ENCODE assay signal across 8 mouse cellular contexts in genomic region chr13:37482589-37482988, GRCm38 (mm10).
A peak's percentile ranks its signal among the peaks of the same experiment; 100 is the strongest.
DNase-seq lines count a peak whose midpoint lies in the region; ATAC-seq and TF ChIP-seq lines count a peak whose summit lies in the region.

No protein-coding gene starts in this region.

- TF ChIP-seq CTCF in hindbrain, postnatal 0 days (IDR thresholded peaks at IDR 0.05; ENCODE audit: low read depth), result peak; percentile 71

- peaks cover 15% of the 10 kb centered on the region for H3K4me1 ChIP-seq in hindbrain, postnatal 0 days (ENCODE audit: insufficient read depth, low read length)
- H3K4me1 ChIP-seq in limb, embryonic 13.5 days, result peaks cover 33% of the 10 kb centered on the region
- H3K4me1 ChIP-seq in midbrain, embryonic 13.5 days (replicated peaks), result peaks cover 19% of the 10 kb centered on the region

- 19% methylated on average over 10 of the region's 10 CpGs for WGBS in hindbrain, postnatal 0 days
- WGBS in limb, embryonic 13.5 days, result 14% methylated on average over 10 of the region's 10 CpGs
- 22% methylated on average over 10 of the region's 10 CpGs for WGBS in midbrain, embryonic 13.5 days

- no peak overlapping the region for H3K9ac ChIP-seq in hindbrain, postnatal 0 days (replicated peaks; ENCODE audit: low read length)
- H3K9ac ChIP-seq in limb, embryonic 13.5 days, result no peak overlapping the region
- 0 out of 2 replicates have a peak overlapping the region, but pooled peaks have one; percentile 14 for H3K9ac ChIP-seq in midbrain, embryonic 13.5 days (replicated peaks)

- H3K27me3 ChIP-seq in hindbrain, postnatal 0 days (ENCODE audit: insufficient read depth, low read length), result no peaks in the 10 kb centered on the region
- no peaks in the 10 kb centered on the region for H3K27me3 ChIP-seq in limb, embryonic 13.5 days
- peaks cover 15% of the 10 kb centered on the region for H3K27me3 ChIP-seq in midbrain, embryonic 13.5 days

- no peaks in the 10 kb centered on the region for H3K9me3 ChIP-seq in hindbrain, postnatal 0 days (ENCODE audit: low read length)
- no peaks in the 10 kb centered on the region for H3K9me3 ChIP-seq in limb, embryonic 13.5 days
- no peaks in the 10 kb centered on the region for H3K9me3 ChIP-seq in midbrain, embryonic 13.5 days

- H3K4me2 ChIP-seq in hindbrain, postnatal 0 days (ENCODE audit: low read depth, low read length), result peak overlapping the region; percentile 45; the same call in 1 of the 2 replicates
- H3K4me2 ChIP-seq in limb, embryonic 13.5 days (replicated peaks), result peak overlapping the region; percentile 56
- peak overlapping the region; percentile 51 for H3K4me2 ChIP-seq in midbrain, embryonic 13.5 days (replicated peaks)

- no peaks in the 10 kb centered on the region for H3K36me3 ChIP-seq in hindbrain, postnatal 0 days (ENCODE audit: insufficient read depth, low read length)
- H3K36me3 ChIP-seq in limb, embryonic 13.5 days, result no peaks in the 10 kb centered on the region
- no peaks in the 10 kb centered on the region for H3K36me3 ChIP-seq in midbrain, embryonic 13.5 days

- peak; percentile 78 for ATAC-seq in hindbrain, postnatal 0 days
- ATAC-seq in limb, embryonic 13.5 days (ENCODE audit: low FRiP score, low read depth), result peak; percentile 44; the same call in 1 of the 2 replicates
- peak; percentile 59 for ATAC-seq in midbrain, embryonic 13.5 days

- H3K4me3 ChIP-seq in hindbrain, postnatal 0 days (ENCODE audit: low read length), result no peak overlapping the region
- no peak overlapping the region for H3K4me3 ChIP-seq in limb, embryonic 13.5 days
- H3K4me3 ChIP-seq in midbrain, embryonic 13.5 days (replicated peaks), result no peak overlapping the region

- peak; percentile 12 for DNase-seq in cerebellum, adult 11-12 months
- DNase-seq in cerebellum, adult 11 months, result no peak
- peak; percentile 24 for DNase-seq in cerebellum, adult 9-11 months
- peak; percentile 50 for DNase-seq in gastrocnemius, postnatal 10 days
- peak; percentile 78 for DNase-seq in hindbrain, postnatal 0 days (ENCODE audit: low spot score)
- DNase-seq in testis, postnatal 10 days (ENCODE audit: low spot score), result peak; percentile 67

- peak overlapping the region; percentile 79 for H3K27ac ChIP-seq in hindbrain, postnatal 0 days
- peak overlapping the region; percentile 87 for H3K27ac ChIP-seq in limb, embryonic 13.5 days
- H3K27ac ChIP-seq in midbrain, embryonic 13.5 days, result 0 out of 2 replicates have a peak overlapping the region, but pooled peaks have one; percentile 60
